Mouse (Mus musculus) adrenal gland, adult 18-20 months (tissue): ENCODE data around the gene Sspo. TPM values are rescaled to one million over a fixed set of nuclear protein-coding genes. Genes with fewer than 3 reads are reported as not detected.

ENCODE experiments used
- DNase-seq, 2 experiments: peaks; one replicate each; pipeline ENCODE4 v3.0.0; 2021 to 2022; ENCODE audit warnings: low spot score in 2 of 2
- total RNA-seq, 2 experiments: library from RNA; stranded (reverse); gene quantifications; 1 replicate in 1 of 2; 2 replicates in 1 of 2; pipeline ENCODE4 v1.2.3; 2021

The Sspo gene
- total RNA-seq, 2 experiments from 2014 or later, result 3.0 to 3.1 TPM

DNA sequence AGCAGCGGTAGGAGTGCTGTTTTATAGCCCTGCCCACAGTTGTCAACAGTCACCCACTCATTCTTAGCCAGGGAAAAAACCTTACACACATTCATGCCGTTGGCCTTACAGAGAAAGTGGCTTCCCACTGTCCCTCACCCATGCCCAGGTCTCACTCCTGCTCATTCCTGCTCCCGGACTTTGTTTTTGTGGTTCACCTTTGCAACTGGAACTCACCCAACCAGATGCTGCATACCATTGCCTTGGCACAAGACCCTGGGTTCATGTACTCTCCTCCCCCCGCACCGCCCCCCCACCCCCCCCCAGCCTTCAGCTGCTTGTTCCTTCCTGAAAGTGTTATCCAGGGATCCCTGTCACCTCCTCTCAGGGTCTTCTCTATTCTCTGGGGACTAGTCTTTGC lies 12.9 kb upstream of the Sspo start:
- no peak for DNase-seq

GRCm38 (mm10) chr6:48435706-48436349 lies 12.2 kb upstream of the Sspo start:
- no peak for DNase-seq

GRCm38 (mm10) chr6:48437679-48438376 lies 10.2 kb upstream of the Sspo start:
- no peak for DNase-seq

- no peak for DNase-seq
Measured at GRCm38 (mm10) chr6:48438475-48439125, 9.4 kb upstream of the Sspo start.

- DNase-seq, result no peak
Measured at GRCm38 (mm10) chr6:48439654-48440053, 8.4 kb upstream of the Sspo start.

- no peak for DNase-seq
Measured at GRCm38 (mm10) chr6:48440306-48441014, 7.6 kb upstream of the Sspo start.

DNA sequence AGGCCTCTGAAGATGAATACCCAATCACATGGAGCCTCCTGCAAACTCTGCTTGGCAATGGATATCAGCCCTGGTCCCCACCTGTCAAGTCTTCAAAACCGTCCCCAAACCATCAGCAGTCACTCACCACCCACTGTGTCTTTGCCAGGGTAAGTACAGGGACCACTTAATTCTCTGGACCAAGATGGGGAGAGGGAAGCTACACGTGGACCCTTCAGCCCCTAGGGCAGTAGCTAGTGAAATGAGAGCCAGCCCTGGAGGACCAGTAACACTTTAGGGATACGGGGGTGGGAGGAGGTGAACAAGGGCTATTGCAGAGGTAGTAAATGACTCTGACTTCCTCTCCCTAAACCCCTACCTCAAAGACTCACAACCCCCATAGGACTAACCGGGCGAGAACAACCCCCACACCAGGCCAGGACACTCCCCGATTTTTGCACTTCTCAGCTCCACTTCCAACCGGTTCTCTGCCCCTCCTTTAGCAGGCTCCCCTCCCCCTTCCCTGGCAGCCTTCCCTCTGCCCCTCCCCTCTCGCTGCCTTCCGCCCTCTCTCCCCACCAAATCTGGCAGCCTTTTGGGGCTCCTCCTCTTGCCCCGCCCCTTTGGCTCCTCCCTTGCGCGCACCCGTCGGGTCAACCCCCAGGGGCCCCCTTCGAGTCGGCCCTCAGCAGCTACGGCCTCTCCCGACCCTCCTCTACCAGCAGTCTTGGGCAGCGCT lies 4.3 kb upstream of the Sspo start:
- DNase-seq, result peak; percentile 92 to 94

DNA sequence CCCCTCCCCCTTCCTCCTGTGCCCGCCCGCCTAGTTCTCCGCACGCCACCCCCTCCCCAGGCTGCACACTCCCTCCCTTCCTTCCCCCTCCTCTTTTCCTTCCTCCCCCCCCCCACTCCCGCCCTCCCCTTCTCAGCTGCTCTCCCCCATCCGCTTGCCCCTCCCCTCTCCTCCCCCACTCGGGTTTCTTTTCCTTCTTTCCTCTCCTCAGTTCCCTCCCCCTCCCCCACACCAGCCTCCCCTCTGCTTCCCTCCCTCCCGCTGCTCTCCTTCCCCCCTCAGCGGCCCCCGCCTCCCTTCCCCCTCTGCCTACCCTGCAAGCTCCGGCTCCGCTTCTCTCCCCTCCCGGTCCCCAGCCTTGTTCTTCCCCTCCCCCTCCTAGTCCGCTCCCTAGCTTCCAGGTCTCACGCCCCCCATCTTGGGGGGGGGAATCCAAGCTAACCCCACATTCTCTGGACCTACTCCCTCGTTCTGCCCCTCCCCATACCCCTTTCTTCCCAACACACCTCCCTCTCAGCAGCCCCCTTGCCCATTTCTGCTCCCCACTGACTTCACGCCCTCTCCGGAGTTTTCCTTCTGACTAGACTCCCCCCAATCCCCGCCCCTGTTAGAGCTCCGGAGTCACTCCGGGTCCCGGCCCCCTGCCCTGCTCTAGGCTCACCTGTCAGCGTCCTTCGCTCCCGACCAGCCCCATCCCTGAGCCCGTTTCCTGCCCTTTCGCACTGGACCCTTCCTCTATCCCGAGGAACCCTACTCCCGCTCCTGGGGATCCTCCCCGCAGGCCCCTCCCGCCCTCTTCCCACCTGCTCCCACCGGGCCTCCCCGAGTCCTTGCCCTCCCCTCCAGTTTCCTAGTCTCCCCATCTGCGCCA lies 3.5 kb upstream of the Sspo start:
- DNase-seq, result peak; percentile 51 to 52

DNA sequence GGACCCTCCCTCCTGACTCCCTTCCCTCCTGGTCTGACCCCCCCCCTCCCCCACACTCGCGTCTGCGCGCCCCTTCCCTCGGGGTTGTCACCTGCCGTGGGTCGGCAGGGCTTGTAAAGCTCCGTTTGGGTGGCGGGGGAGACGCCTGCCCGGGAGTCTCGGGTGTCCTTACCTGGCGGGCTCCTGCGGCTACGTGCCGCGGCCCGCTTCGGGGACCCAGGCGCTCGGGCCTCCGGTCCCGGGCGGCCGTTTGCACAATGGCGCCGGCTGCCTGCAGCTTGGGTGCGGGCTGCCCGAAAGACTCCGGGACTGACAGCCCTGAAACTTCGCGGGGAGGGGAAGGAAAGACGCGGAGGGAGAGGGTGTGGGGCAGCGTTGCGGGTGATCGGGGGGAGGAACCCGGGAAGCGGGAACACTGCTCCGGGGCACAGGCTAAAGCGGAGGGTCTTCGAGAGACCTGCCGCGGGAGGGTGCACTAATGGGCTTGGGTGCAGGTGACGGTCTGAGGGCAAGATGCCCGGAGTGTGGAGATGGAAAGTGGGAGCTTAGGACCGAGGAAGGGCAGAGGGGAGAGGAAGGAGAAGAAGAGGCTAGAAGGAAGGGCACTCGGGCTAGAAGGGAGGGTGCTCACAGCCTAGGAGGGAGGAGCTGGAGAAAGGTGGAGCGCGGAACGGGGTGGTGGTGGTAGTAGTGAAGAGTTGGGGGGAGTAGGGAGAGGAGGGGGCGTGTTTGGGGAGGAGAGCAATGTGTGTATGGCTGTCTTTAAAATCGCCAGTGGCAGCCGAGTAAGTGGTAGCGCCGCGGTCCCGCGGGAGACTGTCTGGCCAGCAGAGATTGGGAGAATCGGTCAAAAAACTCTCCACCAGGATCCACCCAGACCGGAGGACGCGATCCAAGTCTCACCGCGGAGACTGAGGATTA lies 2.6 kb upstream of the Sspo start, which contains the start of gene Zfp467:
Gene Zfp467, minus strand, starts transcription at position 645 of the 921 bp plus-strand sequence.
- peak; percentile 59 to 67 for DNase-seq

DNA sequence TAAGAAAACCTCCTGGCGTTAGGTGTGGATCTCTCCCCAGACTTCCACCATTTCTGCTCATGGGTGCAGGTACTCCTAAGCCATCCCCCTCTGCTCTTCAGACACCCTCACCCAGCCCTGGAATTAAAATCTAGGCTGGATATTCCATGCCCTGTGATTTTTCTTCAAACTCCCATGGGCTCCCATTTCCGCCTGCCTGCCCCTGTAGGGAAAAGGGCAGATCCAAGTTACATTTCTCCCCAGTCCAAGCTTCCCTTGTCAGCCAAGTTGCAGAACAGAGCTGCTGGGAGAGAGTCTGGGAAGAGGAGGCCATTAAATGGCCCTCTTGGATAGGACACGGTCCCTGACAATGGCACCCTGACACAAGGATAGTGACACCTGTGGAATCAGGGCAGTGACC lies 1.8 kb upstream of the Sspo start:
- DNase-seq, result no peak

DNA sequence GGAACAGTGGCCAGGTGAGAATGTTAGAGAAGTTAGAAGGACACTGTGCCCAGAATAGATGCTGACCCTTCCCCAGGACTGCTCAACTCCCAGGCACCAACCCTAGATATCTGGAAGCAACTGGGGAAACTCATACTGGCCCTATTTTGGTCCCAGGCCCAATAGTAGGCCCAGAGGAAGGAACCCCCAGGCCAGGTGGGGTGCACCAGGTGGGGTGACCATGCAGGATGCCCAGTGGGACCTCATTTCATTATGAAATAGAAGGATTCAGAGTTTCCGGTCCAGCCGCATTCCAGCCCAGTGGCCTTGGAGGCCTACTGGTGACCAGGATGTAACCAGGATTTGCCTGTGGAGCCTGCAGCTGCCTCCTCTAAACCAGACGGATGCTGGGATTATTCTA lies 1.1 kb upstream of the Sspo start:
- no peak for DNase-seq

DNA sequence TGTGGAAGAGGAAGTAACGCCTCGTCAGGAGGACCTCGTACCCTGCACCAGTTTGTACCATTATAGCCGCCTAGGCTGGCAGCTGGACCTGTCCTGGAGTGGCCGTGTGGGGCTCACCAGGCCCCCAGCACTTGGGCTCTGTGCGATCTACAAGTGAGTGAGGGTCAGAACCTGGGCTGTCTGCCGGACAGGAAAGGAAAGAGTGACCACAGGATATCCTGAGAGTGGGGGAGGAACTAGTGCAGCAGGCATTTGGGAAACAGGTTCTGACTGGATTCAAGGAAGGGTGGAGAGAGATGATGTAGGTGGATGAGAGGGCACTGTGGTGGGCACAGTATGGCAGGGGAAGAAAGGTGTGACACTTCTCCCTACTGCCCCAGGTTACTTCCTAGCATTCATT lies 498 bp downstream of the Sspo start:
- no peak for DNase-seq

DNA sequence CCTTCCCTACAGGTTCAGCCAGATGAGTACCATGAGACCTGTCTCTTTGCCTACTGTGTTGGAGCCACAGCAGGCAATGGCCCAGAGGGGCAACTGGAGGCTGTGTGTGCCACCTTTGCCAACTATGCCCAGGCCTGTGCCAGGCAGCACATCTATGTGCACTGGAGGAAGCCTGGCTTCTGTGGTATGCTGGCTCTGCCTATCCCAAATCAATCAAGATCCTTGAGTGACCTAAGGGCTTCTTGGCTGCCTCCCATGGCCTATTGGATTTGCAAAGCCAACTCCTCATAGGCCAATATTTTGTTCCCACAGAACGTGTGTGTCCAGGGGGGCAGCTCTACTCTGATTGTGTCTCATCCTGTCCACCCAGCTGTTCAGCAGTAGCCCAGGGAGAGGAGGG lies 4.1 kb downstream of the Sspo start:
- no peak for DNase-seq

- DNase-seq, result no peak
Measured at GRCm38 (mm10) chr6:48452771-48453170, 4.7 kb downstream of the Sspo start.

GRCm38 (mm10) chr6:48464966-48465679 lies 17.1 kb downstream of the Sspo start:
- DNase-seq, result no peak

GRCm38 (mm10) chr6:48466715-48467114 lies 18.7 kb downstream of the Sspo start:
- DNase-seq, result no peak

DNA sequence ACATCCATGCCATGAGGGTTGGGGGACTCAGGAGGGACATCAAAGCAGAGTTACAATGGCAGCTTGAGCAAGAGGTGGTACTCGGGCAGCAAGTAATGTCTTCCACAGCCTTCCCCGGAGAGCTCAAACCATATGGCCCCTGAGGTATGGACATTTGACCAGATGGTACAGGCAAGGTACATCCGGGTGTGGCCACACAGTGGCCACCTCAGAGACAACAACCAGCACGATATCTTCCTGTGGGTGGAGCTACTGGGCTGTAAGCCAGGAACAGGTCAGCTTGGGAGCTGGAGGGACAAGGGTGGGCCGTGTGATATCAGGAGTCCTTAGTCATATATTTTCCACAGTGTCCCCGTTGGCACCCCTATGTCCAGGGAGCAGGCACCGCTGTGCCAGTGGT lies 19.5 kb downstream of the Sspo start:
- no peak for DNase-seq

DNA sequence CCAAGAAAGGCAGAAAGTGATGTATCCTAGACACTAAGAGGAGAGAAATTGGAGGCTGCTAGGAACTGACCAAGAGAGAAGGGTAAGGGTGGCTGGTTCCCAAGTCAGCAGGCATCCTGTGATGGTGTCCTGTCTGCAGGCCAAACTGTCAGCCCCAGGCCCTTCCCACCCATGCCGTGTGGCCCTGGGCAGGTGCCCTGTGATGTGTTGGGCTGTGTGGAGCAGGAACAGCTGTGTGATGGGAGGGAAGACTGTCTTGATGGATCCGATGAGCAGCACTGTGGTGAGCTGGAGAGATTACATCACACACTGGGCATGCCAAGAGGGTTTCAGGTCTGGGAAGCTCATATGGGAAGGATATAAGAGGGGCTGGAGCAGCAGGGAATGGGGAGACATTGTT lies 22.7 kb downstream of the Sspo start:
- DNase-seq, result no peak
